Mouse (Mus musculus) testis, adult 2 months (tissue): ENCODE measurements around the gene Mlh1.
A peak's percentile ranks its signal among the peaks of the same experiment; 100 is the strongest.

Source experiments
- CTCF ChIP-seq: fragments of 200-500 bp; IDR thresholded peaks from 2 replicates; pipeline ENCODE4 v1.5.1; 2012; ENCODE audit warnings: low read depth, mild to moderate bottlenecking, inconsistent platforms, low read length, moderate library complexity; ENCODE audit not compliant: control insufficient read depth, insufficient read depth, insufficient replicate concordance
- POLR2A ChIP-seq: fragments of 200-500 bp; IDR thresholded peaks from 2 replicates; pipeline ENCODE4 v1.6.1; 2012; ENCODE audit warnings: low read depth, mild to moderate bottlenecking, inconsistent platforms, low read length, moderate library complexity; ENCODE audit not compliant: control insufficient read depth

- TF ChIP-seq CTCF (no peak), POLR2A (peak; percentile 54; the same call in 1 of the 2 replicates)
Observed at GRCm38 (mm10) chr9:111295323-111295722, 23.7 kb upstream of the Mlh1 start.
